Mouse (Mus musculus) MEL (cell line): ENCODE measurements around the gene Defb11. TPM values are rescaled to one million over a fixed set of nuclear protein-coding genes. Genes with fewer than 3 reads are reported as not detected.
"Not testable (repeated sequence)": the region's sequence is repeated elsewhere in the genome, so short reads cannot be mapped to it uniquely, and the experiment has no call there.

Source experiments
- DNase-seq: peaks from one replicate; pipeline ENCODE4 v3.0.0; 2011; ENCODE audit warnings: low read depth, low spot score
- H3K27ac ChIP-seq: 2 replicates; pipeline ENCODE4 v1.5.1; 2012; ENCODE audit warnings: low read depth, mild to moderate bottlenecking, control low read depth, low read length, moderate library complexity; ENCODE audit not compliant: control insufficient read depth
- H3K27me3 ChIP-seq, 2 experiments: fragments of 150-350 bp in 1 of 2; sonication (generic) in 1 of 2; 2 replicates each; pipeline ENCODE4 v1.6.1; 2012; ENCODE audit warnings: low read length in 2 of 2, mild to moderate bottlenecking in 2 of 2, improper control_type of control experiment in 1 of 2, moderate library complexity in 1 of 2; ENCODE audit not compliant: insufficient read depth in 2 of 2, control insufficient read depth in 1 of 2
- H3K36me3 ChIP-seq, 2 experiments: 2 replicates each; pipeline ENCODE4 v1.6.1; 2012 to 2014; ENCODE audit warnings: low read length in 2 of 2, improper control_type of control experiment in 1 of 2, inconsistent platforms in 1 of 2, mild to moderate bottlenecking in 1 of 2; ENCODE audit not compliant: insufficient read depth in 2 of 2, control insufficient read depth in 1 of 2
- H3K4me1 ChIP-seq, 2 experiments: fragments of 150-350 bp in 1 of 2; sonication (generic) in 1 of 2; 2 replicates each; pipeline ENCODE4 v1.6.1; 2012; ENCODE audit warnings: low read length in 2 of 2, improper control_type of control experiment in 1 of 2, mild to moderate bottlenecking in 1 of 2; ENCODE audit not compliant: insufficient read depth in 2 of 2, control insufficient read depth in 1 of 2
- H3K4me3 ChIP-seq, 2 experiments: fragments of 150-350 bp in 1 of 2; sonication (generic) in 1 of 2; 2 replicates each; pipeline ENCODE4 v1.5.1; 2012; ENCODE audit warnings: low read depth in 2 of 2, low read length in 2 of 2, mild to moderate bottlenecking in 2 of 2, moderate library complexity in 2 of 2, control low read depth in 1 of 2, improper control_type of control experiment in 1 of 2; ENCODE audit not compliant: control insufficient read depth in 1 of 2, insufficient read depth in 1 of 2
- H3K79me2 ChIP-seq: 2 replicates; pipeline ENCODE4 v1.6.1; 2012; ENCODE audit warnings: mild to moderate bottlenecking, low read length, moderate library complexity; ENCODE audit not compliant: control insufficient read depth, poor library complexity, insufficient read depth
- H3K9ac ChIP-seq: 2 replicates; pipeline ENCODE4 v1.6.1; 2012; ENCODE audit warnings: low read depth, mild to moderate bottlenecking, control low read depth, low read length, moderate library complexity; ENCODE audit not compliant: control insufficient read depth, poor library complexity, severe bottlenecking
- H3K9me3 ChIP-seq: fragments of 150-350 bp; sonication (generic); replicated peaks from 2 replicates; pipeline ENCODE4 v1.6.1; 2012; ENCODE audit warnings: mild to moderate bottlenecking, low read length, improper control_type of control experiment, moderate library complexity; ENCODE audit not compliant: insufficient read depth
- BHLHE40 ChIP-seq: IDR thresholded peaks from 2 replicates; pipeline ENCODE4 v1.6.1; 2012; ENCODE audit warnings: low read depth, mild to moderate bottlenecking, inconsistent platforms, low read length, improper control_type of control experiment, borderline replicate concordance
- CHD2 ChIP-seq: IDR thresholded peaks from 2 replicates; pipeline ENCODE4 v1.6.1; 2011; ENCODE audit warnings: low read length, improper control_type of control experiment
- CTCF ChIP-seq, 3 experiments: IDR thresholded peaks in 2 of 3; conservative IDR thresholded peaks in 1 of 3; 2 replicates each; pipeline ENCODE4 v1.5.1; 2011 to 2012; ENCODE audit warnings: low read length in 3 of 3, low read depth in 2 of 3, mild to moderate bottlenecking in 2 of 3, improper control_type of control experiment in 1 of 3, inconsistent platforms in 1 of 3, mixed read lengths in 1 of 3, moderate library complexity in 1 of 3; ENCODE audit not compliant: control insufficient read depth in 1 of 3, insufficient read depth in 1 of 3, poor library complexity in 1 of 3, severe bottlenecking in 1 of 3
- E2F4 ChIP-seq: IDR thresholded peaks from 2 replicates; pipeline ENCODE4 v1.6.1; 2011; ENCODE audit warnings: low read depth, low read length, improper control_type of control experiment, borderline replicate concordance
- EP300 ChIP-seq, 2 experiments: IDR thresholded peaks; 2 replicates each; pipeline ENCODE4 v1.6.1; 2011; ENCODE audit warnings: improper control_type of control experiment in 2 of 2, low read length in 2 of 2, low read depth in 1 of 2, mild to moderate bottlenecking in 1 of 2
- ETS1 ChIP-seq: IDR thresholded peaks from 2 replicates; pipeline ENCODE4 v1.6.1; 2012; ENCODE audit warnings: low read depth, mild to moderate bottlenecking, inconsistent platforms, low read length, improper control_type of control experiment, moderate library complexity
- GABPA ChIP-seq: IDR thresholded peaks from 2 replicates; pipeline ENCODE4 v1.6.1; 2012; ENCODE audit warnings: low read depth, mild to moderate bottlenecking, inconsistent platforms, low read length, improper control_type of control experiment, moderate library complexity
- GATA1 ChIP-seq: IDR thresholded peaks from 2 replicates; pipeline ENCODE4 v1.6.1; 2011; ENCODE audit warnings: low read depth, low read length, improper control_type of control experiment
- HCFC1 ChIP-seq: IDR thresholded peaks from 2 replicates; pipeline ENCODE4 v1.6.1; 2012; ENCODE audit warnings: low read depth, mild to moderate bottlenecking, inconsistent platforms, low read length, improper control_type of control experiment, moderate library complexity
- JUND ChIP-seq: IDR thresholded peaks from 2 replicates; pipeline ENCODE4 v1.6.1; 2011; ENCODE audit warnings: low read depth, mild to moderate bottlenecking, improper control_type of control experiment, low read length
- KAT2A ChIP-seq: conservative IDR thresholded peaks from 2 replicates; pipeline ENCODE4 v1.6.1; 2012; ENCODE audit warnings: low read depth, low read length, improper control_type of control experiment, inconsistent platforms
- MAFK ChIP-seq: IDR thresholded peaks from 2 replicates; pipeline ENCODE4 v1.6.1; 2011; ENCODE audit warnings: low read depth, mild to moderate bottlenecking, low read length, improper control_type of control experiment, borderline replicate concordance
- MAX ChIP-seq: IDR thresholded peaks from 2 replicates; pipeline ENCODE4 v1.6.1; 2011; ENCODE audit warnings: low read length, improper control_type of control experiment
- MAZ ChIP-seq: IDR thresholded peaks from 2 replicates; pipeline ENCODE4 v1.6.1; 2012; ENCODE audit warnings: low read depth, mild to moderate bottlenecking, inconsistent platforms, low read length, improper control_type of control experiment
- MXI1 ChIP-seq: IDR thresholded peaks from 2 replicates; pipeline ENCODE4 v1.6.1; 2011; ENCODE audit warnings: mild to moderate bottlenecking, low read depth, low read length, improper control_type of control experiment
- MYB ChIP-seq: IDR thresholded peaks from 2 replicates; pipeline ENCODE4 v1.6.1; 2011; ENCODE audit warnings: mild to moderate bottlenecking, low read depth, low read length, improper control_type of control experiment
- MYC ChIP-seq: IDR thresholded peaks from 2 replicates; pipeline ENCODE4 v1.6.1; 2011; ENCODE audit warnings: low read depth, mild to moderate bottlenecking, low read length, improper control_type of control experiment, moderate library complexity
- NELFE ChIP-seq: IDR thresholded peaks from 2 replicates; pipeline ENCODE4 v1.6.1; 2011; ENCODE audit warnings: low read depth, low read length, improper control_type of control experiment
- NRF1 ChIP-seq: IDR thresholded peaks from 2 replicates; pipeline ENCODE4 v1.6.1; 2014; ENCODE audit warnings: low read depth, mild to moderate bottlenecking, inconsistent platforms, low read length, improper control_type of control experiment, moderate library complexity; ENCODE audit not compliant: poor library complexity, insufficient read depth, severe bottlenecking
- POLR2AphosphoS2 ChIP-seq: IDR thresholded peaks from 2 replicates; pipeline ENCODE4 v1.6.1; 2011; ENCODE audit warnings: low read length, improper control_type of control experiment
- POLR2AphosphoS5 ChIP-seq: IDR thresholded peaks from 2 replicates; pipeline ENCODE4 v1.6.1; 2012; ENCODE audit warnings: low read depth, borderline replicate concordance, mild to moderate bottlenecking, inconsistent platforms, low read length, moderate library complexity, mixed read lengths
- RAD21 ChIP-seq: IDR thresholded peaks from 2 replicates; pipeline ENCODE4 v1.6.1; 2011; ENCODE audit warnings: mild to moderate bottlenecking, low read depth, low read length, improper control_type of control experiment
- SIN3A ChIP-seq: IDR thresholded peaks from 2 replicates; pipeline ENCODE4 v1.6.1; 2012; ENCODE audit warnings: low read length, improper control_type of control experiment, inconsistent platforms
- SMC3 ChIP-seq: IDR thresholded peaks from 2 replicates; pipeline ENCODE4 v1.6.1; 2011; ENCODE audit warnings: low read depth, low read length, improper control_type of control experiment
- TAL1 ChIP-seq: IDR thresholded peaks from 2 replicates; pipeline ENCODE4 v1.6.1; 2012; ENCODE audit warnings: mild to moderate bottlenecking, inconsistent platforms, low read length, moderate library complexity, mixed read lengths
- TBP ChIP-seq: IDR thresholded peaks from 2 replicates; pipeline ENCODE4 v1.8.0; 2011; ENCODE audit warnings: low read depth, low read length, improper control_type of control experiment
- TCF12 ChIP-seq: IDR thresholded peaks from 2 replicates; pipeline ENCODE4 v1.6.1; 2014; ENCODE audit warnings: low read depth, mild to moderate bottlenecking, inconsistent platforms, low read length, improper control_type of control experiment, moderate library complexity
- UBTF ChIP-seq: IDR thresholded peaks from 2 replicates; pipeline ENCODE4 v1.6.1; 2012; ENCODE audit warnings: low read depth, mild to moderate bottlenecking, inconsistent platforms, low read length, improper control_type of control experiment, moderate library complexity, borderline replicate concordance; ENCODE audit not compliant: insufficient read depth
- USF1 ChIP-seq: IDR thresholded peaks from 2 replicates; pipeline ENCODE4 v1.6.1; 2014; ENCODE audit warnings: low read depth, mild to moderate bottlenecking, inconsistent platforms, low read length, improper control_type of control experiment, moderate library complexity
- ZC3H11A ChIP-seq: IDR thresholded peaks from 2 replicates; pipeline ENCODE4 v1.6.1; 2012; ENCODE audit warnings: low read depth, mild to moderate bottlenecking, inconsistent platforms, low read length, improper control_type of control experiment
- ZKSCAN1 ChIP-seq: IDR thresholded peaks from 2 replicates; pipeline ENCODE4 v1.6.1; 2012; ENCODE audit warnings: low read depth, mild to moderate bottlenecking, inconsistent platforms, low read length, improper control_type of control experiment, moderate library complexity
- ZMIZ1 ChIP-seq: IDR thresholded peaks from 2 replicates; pipeline ENCODE4 v1.6.1; 2012; ENCODE audit warnings: low read depth, mild to moderate bottlenecking, inconsistent platforms, low read length, improper control_type of control experiment, moderate library complexity
- ZNF384 ChIP-seq: IDR thresholded peaks from 2 replicates; pipeline ENCODE4 v1.6.1; 2012; ENCODE audit warnings: low read depth, mild to moderate bottlenecking, inconsistent platforms, low read length, improper control_type of control experiment
- polyA plus RNA-seq, 2 experiments: library from polyadenylated mRNA; stranded (reverse) in 1 of 2; unstranded in 1 of 2; fragments of >175 nt in 1 of 2; fragments of >200 nt in 1 of 2; gene quantifications; 2 replicates each; pipeline versions ENCODE4 v1.2.1 to v1.2.4; 2012; ENCODE audit warnings: low replicate concordance in 2 of 2, low read depth in 1 of 2; ENCODE audit not compliant: insufficient read length in 2 of 2, insufficient read depth in 1 of 2, missing spikeins in 1 of 2
- total RNA-seq: library from RNA; depleted of rRNA; stranded (reverse); fragments of 300-350 nt; gene quantifications from 2 replicates; pipeline ENCODE4 v1.2.3, GENCODE M21; 2012; rRNA removed

Defb11 gene
- total RNA-seq, result not detected in 2 replicates
- polyA plus RNA-seq, result not detected

DNA sequence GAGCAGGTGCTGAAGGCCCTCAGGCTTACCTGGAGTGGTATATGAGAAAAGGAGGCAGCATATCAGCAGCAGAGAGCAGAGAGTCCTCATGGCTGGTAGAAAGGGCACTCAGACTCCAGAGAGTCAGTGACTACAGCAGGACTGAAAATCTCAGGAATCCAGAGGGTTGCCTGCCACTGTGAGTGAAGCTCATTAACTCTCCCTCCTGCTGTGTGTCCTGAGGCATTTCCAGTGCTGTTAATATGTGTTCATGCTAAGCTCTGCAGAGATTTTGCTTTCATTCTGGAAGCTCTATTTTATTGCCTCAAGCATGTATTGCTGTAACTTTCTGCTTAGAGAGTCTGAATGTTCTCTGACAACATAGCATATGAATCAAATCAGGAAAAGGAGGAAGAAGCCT, at the start of gene Defb11:
TSS of gene Defb11 (minus strand) at position 123 of the 400 bp plus-strand sequence.
- H3K27ac ChIP-seq, H3K27me3 ChIP-seq, H3K36me3 ChIP-seq, H3K9ac ChIP-seq, H3K4me1 ChIP-seq, H3K9me3 ChIP-seq, H3K4me3 ChIP-seq, H3K79me2 ChIP-seq, DNase-seq: not testable (repeated sequence)

- DNase-seq, result peak; percentile 71
- Histone ChIP-seq H3K4me3 (no peak overlapping the region), H3K9ac (no peak overlapping the region), H3K36me3 (no peaks in the 10 kb centered on the region), H3K4me1 (no peaks in the 10 kb centered on the region), H3K27me3 (no peaks in the 10 kb centered on the region), H3K9me3 (no peaks in the 10 kb centered on the region), H3K27ac (no peak overlapping the region), H3K79me2 (no peaks in the 10 kb centered on the region)
- TF ChIP-seq E2F4, result no peak
- TF ChIP-seq EP300 (IDR thresholded peaks at IDR 0.05; ENCODE audit: low read depth in 1 of 2, low read length in 2 of 2), result no peak
- no peak for TF ChIP-seq POLR2AphosphoS5
- no peak for TF ChIP-seq NELFE
- TF ChIP-seq SIN3A, result no peak
- no peak for TF ChIP-seq ZMIZ1
- no peak for TF ChIP-seq GABPA
- TF ChIP-seq ZNF384, result no peak
- no peak for TF ChIP-seq UBTF
- TF ChIP-seq ZKSCAN1, result no peak
- TF ChIP-seq TAL1, result no peak
- 0 out of 2 replicates have a peak, but pooled peaks have one; percentile 3 for TF ChIP-seq GATA1
- no peak for TF ChIP-seq TCF12
- TF ChIP-seq MYB, result no peak
- peak; percentile 80 for TF ChIP-seq RAD21
- no peak for TF ChIP-seq MAFK
- no peak for TF ChIP-seq USF1
- peak; percentile 69 for TF ChIP-seq ZC3H11A
- peak; percentile 77 for TF ChIP-seq SMC3
- no peak for TF ChIP-seq MAZ
- TF ChIP-seq MXI1, result no peak
- no peak for TF ChIP-seq ETS1
- TF ChIP-seq KAT2A, result no peak
- TF ChIP-seq MAX, result no peak
- TF ChIP-seq CHD2, result no peak
- TF ChIP-seq POLR2AphosphoS2, result no peak
- no peak for TF ChIP-seq NRF1
- no peak for TF ChIP-seq MYC
- TF ChIP-seq BHLHE40, result no peak
- TF ChIP-seq JUND, result 0 out of 2 replicates have a peak, but pooled peaks have one; percentile 28
- TF ChIP-seq HCFC1, result no peak
- no peak for TF ChIP-seq TBP
- peak; percentile 78 to 86 (median 85) for TF ChIP-seq CTCF (IDR thresholded peaks at IDR 0.05 in 2 of 3, conservative IDR thresholded peaks at IDR 0.05 in 1 of 3; ENCODE audit: control insufficient read depth in 1 of 3, insufficient read depth in 1 of 3, low read depth in 2 of 3, low read length in 3 of 3, poor library complexity in 1 of 3, severe bottlenecking in 1 of 3)
These were observed 49.1 kb upstream of the Defb11 start for GRCm38 (mm10) chr8:21955321-21955720.
